Mouse (Mus musculus): ENCODE measurements around the gene Ogt. TPM values are rescaled to one million over a fixed set of nuclear protein-coding genes. Genes with fewer than 3 reads are reported as not detected.

The Ogt gene
- 10 to 100 TPM; 64.7 to 74.0 TPM for total RNA-seq (2021)
- long read RNA-seq, experiment 1, full-length matches to known transcripts, result 12 of 38 reads
- long read RNA-seq, experiment 1, partial matches to known transcripts, result 14 of 38 reads
- long read RNA-seq, experiment 1, other reads (novel, unspliced or antisense), result 12 of 38 reads
- long read RNA-seq, experiment 2, full-length matches to known transcripts, result 8 of 32 reads
- long read RNA-seq, experiment 2, partial matches to known transcripts, result 12 of 32 reads
- long read RNA-seq, experiment 2, other reads (novel, unspliced or antisense), result 12 of 32 reads

GRCm38 (mm10) chrX:101639741-101640166, at the start of gene Ogt:
TSS of gene Ogt (plus strand) at chrX:101640060.
- DNase-seq (ENCODE audit: low spot score), result peak; percentile 93

GRCm38 (mm10) chrX:101616183-101616582, 23.7 kb upstream of the Ogt start:
- no peak for DNase-seq (ENCODE audit: low spot score)

DNA sequence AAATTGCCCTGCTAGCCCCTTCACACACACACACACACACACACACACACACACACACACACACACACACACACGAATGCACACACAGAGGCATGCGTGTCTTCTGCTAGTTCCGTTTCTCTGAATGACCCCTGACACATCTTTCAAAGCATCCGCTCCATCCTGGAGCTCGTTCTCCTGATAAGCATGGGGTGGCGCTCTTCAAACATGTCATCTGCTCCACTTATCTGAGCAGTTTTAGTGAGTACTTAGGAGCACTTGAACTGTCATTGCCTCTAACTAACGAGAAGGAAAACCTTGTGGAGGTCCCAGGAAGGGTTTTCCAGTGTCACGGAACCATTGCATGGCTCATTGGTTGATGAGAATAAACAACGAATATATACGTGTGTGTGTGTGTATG, 22.0 kb upstream of the Ogt start:
- no peak for DNase-seq (ENCODE audit: low spot score)

DNA sequence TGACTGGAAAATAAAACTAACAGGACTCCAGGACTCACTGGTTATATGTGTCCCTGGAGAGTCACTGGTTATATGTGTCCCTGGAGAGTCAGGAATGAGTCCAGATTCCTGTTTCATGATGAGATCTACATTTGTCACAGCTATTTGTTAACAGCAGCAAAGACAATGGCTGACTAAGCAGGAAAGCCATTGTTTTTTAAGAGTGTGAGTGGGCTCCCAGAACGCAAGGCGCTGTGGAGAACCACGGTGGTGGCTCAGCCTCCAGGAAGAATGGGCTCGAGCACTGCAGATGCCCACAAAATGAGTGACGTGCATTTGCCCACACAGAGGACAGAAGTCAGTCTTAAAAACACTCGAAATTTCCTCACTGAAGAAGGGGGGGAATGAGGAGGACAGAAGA, 19.5 kb upstream of the Ogt start:
- DNase-seq (ENCODE audit: low spot score), result no peak

- DNase-seq (ENCODE audit: low spot score), result no peak
These were observed 17.3 kb upstream of the Ogt start for GRCm38 (mm10) chrX:101622539-101622938.

- DNase-seq (ENCODE audit: low spot score), result no peak
These were observed 2.9 kb upstream of the Ogt start for GRCm38 (mm10) chrX:101636821-101637525.

- DNase-seq (ENCODE audit: low spot score), result no peak
These were observed 1.0 kb upstream of the Ogt start for GRCm38 (mm10) chrX:101638856-101639255.

DNA sequence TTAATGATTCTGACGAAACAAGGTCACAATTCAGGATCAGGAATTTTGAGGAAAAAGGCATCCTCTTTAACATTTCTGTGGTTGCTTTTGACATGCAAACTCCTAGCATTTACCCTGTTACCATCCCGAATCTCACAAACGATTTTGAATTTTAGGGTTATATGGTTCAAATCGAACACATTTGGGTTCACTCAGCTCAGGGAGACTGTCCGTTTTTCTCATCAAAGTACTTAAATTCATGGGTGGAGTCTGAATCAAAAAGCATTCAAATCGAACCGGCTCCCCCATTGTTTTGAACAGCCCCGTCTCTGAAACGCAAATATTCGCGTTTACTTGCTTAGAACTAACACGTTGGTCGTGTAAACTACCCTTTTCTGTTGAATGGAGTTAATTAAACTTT, 554 bp upstream of the Ogt start:
- DNase-seq (ENCODE audit: low spot score), result no peak

DNA sequence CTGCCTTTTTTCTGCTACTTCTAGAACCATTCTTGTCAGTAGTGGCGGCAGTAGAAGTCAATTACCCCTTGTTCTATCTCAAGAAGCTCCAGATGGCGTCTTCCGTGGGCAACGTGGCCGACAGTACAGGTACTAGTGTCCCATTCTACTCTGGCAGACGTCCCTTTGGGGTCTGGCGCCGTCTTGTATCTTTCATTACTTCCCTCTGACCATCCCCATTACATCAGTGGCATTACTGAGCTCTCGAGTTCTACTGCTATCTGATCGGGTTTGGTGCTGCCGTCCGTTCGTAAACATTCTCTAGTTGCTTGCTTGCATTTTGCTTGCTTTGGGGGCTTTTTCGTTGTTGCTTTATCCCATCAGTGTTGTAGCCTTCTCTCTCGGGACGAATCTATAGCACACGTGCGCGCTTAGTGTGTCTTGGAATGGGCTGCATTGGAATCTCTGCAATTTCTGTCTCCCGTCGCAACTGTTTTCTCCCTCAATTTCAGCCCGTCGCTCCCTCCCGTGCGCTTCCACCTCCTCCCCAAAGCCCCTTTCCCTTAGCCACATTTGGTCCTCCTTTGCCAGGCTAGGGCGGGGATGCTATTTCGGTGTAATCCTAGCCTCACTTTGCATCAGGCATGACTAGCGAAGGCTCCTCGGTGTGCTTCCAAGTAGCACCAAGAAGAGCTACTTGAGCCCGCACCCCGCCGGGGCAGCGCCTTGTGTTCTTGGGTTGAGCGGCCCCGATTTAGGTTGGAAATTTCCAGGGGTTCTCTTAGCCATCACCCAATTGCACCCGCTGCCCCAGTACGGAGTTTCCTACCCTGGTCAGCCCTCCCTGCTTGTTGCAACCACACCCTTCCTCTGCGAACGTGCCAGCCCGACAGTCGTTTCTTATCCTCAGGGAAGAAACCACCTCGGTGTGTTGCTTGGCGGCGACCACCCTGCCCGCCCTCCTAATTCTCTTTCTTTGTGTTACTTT, 617 bp downstream of the Ogt start:
- DNase-seq (ENCODE audit: low spot score), result peak; percentile 42

DNA sequence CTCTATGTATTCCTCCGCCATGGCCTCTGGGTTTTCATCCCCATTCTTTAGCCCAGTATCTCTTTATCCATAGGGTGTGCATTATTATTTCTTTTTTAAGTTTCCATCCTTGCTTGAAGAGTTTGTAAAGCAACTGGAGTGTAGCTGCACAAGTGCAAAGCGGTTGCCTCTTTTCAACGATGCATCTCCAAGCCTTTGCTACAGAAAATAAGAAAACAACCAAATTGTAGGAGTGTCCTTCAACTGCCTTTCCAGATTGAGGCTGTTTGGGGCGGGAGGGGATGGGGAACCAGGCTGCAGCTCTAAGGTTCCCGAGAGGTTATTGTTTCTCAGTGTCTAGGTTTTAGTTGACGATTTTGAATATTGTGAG, 1.3 kb downstream of the Ogt start:
- no peak for DNase-seq (ENCODE audit: low spot score)

- DNase-seq (ENCODE audit: low spot score), result no peak
These were observed 2.2 kb downstream of the Ogt start for GRCm38 (mm10) chrX:101642091-101642490.

DNA sequence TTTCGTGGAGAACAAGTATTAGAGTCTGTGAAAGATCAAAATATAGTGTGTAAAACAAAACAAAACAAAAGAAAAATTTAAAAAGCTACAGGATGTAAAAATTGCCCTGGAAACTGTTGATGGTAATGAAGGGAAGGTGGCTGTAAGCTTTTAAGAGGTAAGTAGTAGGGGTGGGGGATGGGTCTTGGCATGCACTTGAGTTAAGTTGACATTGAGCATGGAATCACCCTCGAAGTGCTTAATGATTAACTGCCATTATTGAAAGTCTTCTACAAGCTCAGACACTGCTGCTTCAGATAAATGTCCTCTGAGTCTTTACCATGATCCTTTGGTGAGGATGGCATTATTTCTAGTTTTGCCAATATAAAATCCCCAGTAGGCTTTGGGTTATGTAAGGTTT, 5.4 kb downstream of the Ogt start:
- DNase-seq (ENCODE audit: low spot score), result no peak

DNA sequence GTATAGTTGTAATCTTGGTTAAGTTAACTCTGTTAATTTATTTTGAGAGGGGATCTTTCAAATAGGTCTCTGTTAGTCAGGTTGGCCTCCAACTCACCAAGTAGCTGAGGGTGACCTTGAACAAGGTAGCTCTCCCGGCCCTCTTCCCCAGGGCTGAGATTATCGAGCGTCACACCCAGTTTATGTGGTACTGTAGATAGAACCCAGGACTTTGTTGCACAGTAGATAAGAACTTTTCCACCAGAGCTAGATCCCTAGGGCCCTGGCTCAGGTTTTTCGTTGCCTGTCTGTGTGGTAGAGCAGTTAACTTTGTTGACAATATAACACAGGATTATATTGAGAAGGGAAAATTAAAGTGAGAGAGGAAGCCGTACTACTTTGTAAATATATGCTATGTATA, 6.8 kb downstream of the Ogt start:
- DNase-seq (ENCODE audit: low spot score), result no peak

GRCm38 (mm10) chrX:101695686-101696085, 55.8 kb downstream of the Ogt start:
- DNase-seq (ENCODE audit: low spot score), result no peak

- no peak for DNase-seq (ENCODE audit: low spot score)
These were observed 57.7 kb downstream of the Ogt start for GRCm38 (mm10) chrX:101697537-101697936.

DNA sequence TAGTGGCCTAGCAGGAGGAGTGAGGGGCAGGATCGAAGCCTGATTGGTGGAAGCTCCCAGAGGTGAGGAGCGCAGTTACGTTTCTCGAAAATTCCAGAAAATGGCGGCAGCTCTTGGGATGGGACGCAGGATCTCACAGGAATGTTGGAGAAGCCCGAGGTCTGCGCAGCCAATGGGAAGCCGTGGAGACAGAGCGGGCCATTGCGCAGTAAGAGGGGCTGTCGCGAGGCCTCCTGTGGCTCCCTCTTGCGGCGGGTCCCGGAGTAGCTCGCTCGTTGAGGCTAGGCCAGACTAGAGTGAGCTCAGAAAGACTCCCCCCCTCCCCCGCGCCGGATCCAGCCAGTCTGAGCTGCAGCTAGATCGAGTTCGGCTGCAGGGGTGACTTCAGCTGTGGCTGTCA, 58.4 kb downstream of the Ogt start:
- no peak for DNase-seq (ENCODE audit: low spot score)

- no peak for DNase-seq (ENCODE audit: low spot score)
These were observed 65.3 kb downstream of the Ogt start for GRCm38 (mm10) chrX:101705111-101705510.

- DNase-seq (ENCODE audit: low spot score), result no peak
These were observed 80.5 kb downstream of the Ogt start for GRCm38 (mm10) chrX:101720401-101720800.

DNA sequence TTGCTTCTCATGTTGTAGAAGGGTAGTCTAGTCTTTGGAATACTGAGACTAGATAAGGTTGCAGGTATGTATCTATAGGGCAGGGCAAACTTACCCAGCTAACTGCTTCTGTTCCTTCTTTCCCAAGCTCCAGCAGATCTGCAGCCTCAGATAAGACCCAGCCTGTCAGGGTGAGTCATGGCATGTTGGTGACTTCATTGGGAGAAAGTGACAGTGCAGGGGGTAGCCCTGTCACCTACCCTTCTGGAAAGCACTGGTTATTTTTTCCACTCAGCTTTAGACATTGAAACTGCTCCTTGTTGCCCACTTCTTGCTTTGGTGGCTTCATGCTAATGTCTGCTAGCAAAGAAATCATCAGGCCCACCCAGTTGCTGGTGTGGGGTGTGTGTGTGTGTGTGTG, 90.2 kb downstream of the Ogt start:
- DNase-seq (ENCODE audit: low spot score), result no peak

DNA sequence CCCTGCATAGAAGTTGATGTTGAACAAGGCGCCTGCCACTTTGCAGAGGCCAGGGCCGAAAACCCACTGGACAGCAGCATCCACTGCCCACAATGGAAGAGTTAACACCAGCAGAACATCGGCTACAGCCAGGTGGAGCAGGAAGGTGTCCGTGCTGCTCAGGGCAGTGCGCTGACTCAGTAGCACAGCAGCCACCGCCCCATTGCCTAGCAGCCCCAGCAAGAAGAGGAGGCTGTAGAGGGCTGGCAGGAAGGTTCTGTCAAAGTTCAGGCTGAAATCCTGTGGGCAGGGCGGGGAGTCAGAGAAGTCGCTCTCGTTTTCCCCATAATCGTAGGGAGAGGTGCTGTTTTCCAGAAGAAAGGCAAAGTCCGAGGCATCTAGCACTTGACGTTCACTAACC, 92.8 kb downstream of the Ogt start:
- no peak for DNase-seq (ENCODE audit: low spot score)

GRCm38 (mm10) chrX:101733288-101733687, 93.4 kb downstream of the Ogt start:
- DNase-seq (ENCODE audit: low spot score), result no peak

GRCm38 (mm10) chrX:101733828-101734319, 94.0 kb downstream of the Ogt start, which contains the start of gene Cxcr3:
TSS of gene Cxcr3 (minus strand) at chrX:101734269.
- DNase-seq (ENCODE audit: low spot score), result peak; percentile 1
